Mouse (Mus musculus): ENCODE data around the gene Trmt44. TPM values are rescaled to one million over a fixed set of nuclear protein-coding genes. Genes with fewer than 3 reads are reported as not detected.
"Not testable (repeated sequence)": the region's sequence is repeated elsewhere in the genome, so short reads cannot be mapped to it uniquely, and the experiment has no call there.

The Trmt44 gene
- polyA plus RNA-seq, 1 experiment: 7.3 TPM

DNA sequence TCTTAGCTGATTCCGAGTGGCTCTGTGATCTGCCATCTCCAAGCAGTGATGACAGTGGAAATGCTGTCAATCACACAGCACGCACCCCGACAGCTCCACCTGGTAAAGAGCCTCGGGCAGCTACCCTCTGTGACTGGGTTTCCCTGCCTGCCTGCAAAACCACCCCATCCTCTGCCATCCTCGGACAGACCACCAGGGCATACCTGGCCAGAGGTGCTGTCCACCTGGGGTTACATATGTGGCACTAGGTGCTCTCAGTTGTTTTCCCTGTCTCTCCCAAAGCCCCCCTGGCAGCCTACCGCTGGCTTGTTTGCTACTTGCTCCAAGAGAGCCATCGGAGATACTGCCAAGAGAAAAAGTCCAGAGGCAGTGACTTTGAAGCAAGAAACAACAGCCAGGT, 31.9 kb upstream of the Trmt44 start:
- no peak for TF ChIP-seq CTCF (IDR thresholded peaks at IDR 0.05; ENCODE audit: borderline replicate concordance, extremely low read depth, insufficient read depth, insufficient read length)
- no peak for TF ChIP-seq POLR2A (IDR thresholded peaks at IDR 0.05; ENCODE audit: borderline replicate concordance, extremely low read depth, insufficient read depth, insufficient read length, poor library complexity, severe bottlenecking)
- no peak for DNase-seq (ENCODE audit: low read depth)

DNA sequence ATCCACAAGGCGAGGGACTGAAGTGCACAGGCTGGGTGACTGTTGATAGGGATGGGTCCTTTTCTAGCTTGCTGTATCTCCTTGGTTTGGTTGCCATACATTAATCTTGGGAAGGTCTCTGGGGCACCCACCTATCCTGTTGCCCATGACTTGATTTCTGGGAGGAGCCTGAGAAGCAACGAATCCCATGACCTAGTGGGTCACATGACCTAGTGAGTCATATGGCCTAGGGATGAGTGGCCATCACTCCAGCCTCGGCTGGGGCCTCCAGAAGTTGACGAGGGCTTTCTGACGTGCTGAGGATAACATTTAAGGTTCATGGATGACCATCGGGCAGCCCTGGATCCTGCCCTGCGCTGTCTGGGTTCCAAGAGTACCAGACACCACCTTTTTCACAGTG, 30.5 kb upstream of the Trmt44 start:
- TF ChIP-seq CTCF (IDR thresholded peaks at IDR 0.05; ENCODE audit: borderline replicate concordance, extremely low read depth, insufficient read depth, insufficient read length) (no peak), POLR2A (IDR thresholded peaks at IDR 0.05; ENCODE audit: borderline replicate concordance, extremely low read depth, insufficient read depth, insufficient read length, poor library complexity, severe bottlenecking) (no peak)
- DNase-seq (ENCODE audit: low read depth): no peak

DNA sequence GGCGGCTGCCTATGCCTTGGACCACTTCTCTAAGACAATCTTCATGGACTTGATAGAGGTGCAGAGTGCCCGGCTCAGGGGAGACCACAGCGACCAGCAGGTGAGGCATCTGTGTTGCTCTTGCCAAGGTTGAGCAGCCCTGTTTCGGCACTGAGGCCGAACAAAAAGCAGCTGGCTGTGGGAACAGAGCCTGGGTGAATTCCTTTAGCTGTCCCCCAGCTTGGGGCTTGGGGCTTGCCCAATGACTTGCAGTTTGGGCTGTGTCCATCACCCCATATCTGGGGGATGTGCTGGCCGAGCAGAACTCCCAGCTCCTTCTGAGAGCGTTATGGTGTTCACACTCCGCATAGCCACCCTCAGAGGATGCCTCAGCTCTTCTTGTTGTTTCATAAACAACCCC, 26.7 kb upstream of the Trmt44 start:
- no peak for DNase-seq (ENCODE audit: low read depth)
- TF ChIP-seq POLR2A (IDR thresholded peaks at IDR 0.05; ENCODE audit: borderline replicate concordance, extremely low read depth, insufficient read depth, insufficient read length, poor library complexity, severe bottlenecking) (no peak), CTCF (IDR thresholded peaks at IDR 0.05; ENCODE audit: borderline replicate concordance, extremely low read depth, insufficient read depth, insufficient read length) (no peak)

DNA sequence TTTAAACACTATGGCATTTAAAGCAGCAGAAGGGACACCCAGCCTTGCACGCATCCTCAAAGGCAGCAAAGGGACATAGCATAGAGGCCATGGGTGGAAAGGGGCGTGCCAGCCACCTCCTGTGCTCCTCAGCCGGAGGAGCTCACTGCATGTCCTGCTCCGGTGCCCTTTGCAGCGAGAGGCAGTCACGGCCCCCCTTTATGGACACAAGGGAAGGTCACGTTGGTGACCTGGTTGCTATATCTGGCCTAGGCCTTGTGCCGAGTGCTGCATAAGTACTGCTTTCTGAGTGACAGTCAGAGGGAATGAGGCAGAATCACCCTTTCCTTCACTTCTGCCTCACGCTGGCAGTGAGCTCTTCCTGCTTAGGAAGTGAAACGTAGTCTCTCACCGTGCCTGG, 25.4 kb upstream of the Trmt44 start:
- no peak for DNase-seq (ENCODE audit: low read depth)
- TF ChIP-seq CTCF (IDR thresholded peaks at IDR 0.05; ENCODE audit: borderline replicate concordance, extremely low read depth, insufficient read depth, insufficient read length): no peak
- no peak for TF ChIP-seq POLR2A (IDR thresholded peaks at IDR 0.05; ENCODE audit: borderline replicate concordance, extremely low read depth, insufficient read depth, insufficient read length, poor library complexity, severe bottlenecking)

DNA sequence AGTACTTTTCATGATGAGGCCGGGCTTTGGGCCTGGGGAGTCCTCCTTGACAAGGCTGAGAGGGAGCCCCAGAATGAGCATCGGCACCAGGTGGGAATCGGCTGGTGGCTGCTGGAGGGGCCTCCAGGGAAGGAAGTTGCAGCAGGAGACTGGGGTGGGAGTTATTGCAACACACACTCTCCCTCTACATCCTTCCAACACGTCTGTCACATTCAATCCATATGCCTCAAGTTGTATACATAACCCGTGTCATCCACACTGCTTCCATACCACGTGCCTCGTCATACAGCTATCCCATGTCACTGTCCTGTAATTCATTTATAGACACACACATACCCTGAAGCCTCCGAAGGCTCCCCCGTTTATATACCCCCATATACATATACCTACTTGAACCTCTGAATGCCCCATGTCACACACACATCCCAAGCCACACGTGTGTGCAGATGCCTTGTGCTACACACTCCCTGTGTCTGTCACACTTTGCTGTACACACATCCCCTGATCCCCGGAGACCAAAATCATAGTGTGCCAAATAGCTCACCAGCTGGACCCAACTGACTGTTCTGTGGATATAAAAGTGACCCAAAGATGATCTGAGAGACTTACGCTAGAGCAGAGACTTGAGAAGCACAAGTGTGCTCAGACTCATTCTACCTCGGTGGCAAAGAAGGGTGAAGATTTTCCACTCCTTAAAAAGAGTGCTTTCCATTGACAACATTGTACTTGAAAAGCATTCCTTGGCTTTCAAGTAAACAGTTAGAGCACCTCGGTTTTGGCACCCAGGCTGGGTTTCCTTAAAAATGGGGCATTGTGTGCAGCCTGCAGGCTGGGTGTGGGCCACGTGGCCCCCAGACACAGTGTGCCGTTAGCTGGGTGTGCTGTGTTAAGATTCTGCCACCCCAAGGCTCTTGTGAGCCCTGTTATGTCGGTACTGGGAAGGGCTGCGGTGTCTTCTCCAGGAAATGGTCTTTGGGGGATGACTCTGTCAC, 21.6 kb upstream of the Trmt44 start:
- no peak for DNase-seq (ENCODE audit: low read depth)
- TF ChIP-seq CTCF (IDR thresholded peaks at IDR 0.05; ENCODE audit: borderline replicate concordance, extremely low read depth, insufficient read depth, insufficient read length) (no peak), POLR2A (IDR thresholded peaks at IDR 0.05; ENCODE audit: borderline replicate concordance, extremely low read depth, insufficient read depth, insufficient read length, poor library complexity, severe bottlenecking) (no peak)

DNA sequence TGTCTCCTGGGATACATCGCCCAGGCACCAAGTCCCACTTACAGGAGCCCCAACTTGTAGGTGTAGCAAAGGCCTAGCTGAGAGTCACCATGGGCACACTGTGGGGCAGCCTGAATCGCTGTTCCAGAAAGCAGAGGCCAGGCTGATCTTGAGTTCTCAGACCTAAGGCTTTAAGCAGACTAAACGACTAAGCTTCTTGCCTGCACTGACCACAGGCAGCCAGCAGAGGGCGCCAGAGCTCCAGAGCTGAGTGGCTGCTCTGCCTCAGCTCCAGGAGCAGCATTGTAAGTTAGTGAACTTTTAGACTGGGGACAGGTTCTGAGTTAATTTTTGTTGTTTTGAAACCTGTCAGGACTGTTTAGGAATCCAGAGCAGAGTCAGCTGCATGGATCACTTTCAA, 20.8 kb upstream of the Trmt44 start:
- DNase-seq (ENCODE audit: low read depth): peak; percentile 88
- TF ChIP-seq POLR2A (IDR thresholded peaks at IDR 0.05; ENCODE audit: borderline replicate concordance, extremely low read depth, insufficient read depth, insufficient read length, poor library complexity, severe bottlenecking) (no peak), CTCF (IDR thresholded peaks at IDR 0.05; ENCODE audit: borderline replicate concordance, extremely low read depth, insufficient read depth, insufficient read length) (peak; percentile 100)

DNA sequence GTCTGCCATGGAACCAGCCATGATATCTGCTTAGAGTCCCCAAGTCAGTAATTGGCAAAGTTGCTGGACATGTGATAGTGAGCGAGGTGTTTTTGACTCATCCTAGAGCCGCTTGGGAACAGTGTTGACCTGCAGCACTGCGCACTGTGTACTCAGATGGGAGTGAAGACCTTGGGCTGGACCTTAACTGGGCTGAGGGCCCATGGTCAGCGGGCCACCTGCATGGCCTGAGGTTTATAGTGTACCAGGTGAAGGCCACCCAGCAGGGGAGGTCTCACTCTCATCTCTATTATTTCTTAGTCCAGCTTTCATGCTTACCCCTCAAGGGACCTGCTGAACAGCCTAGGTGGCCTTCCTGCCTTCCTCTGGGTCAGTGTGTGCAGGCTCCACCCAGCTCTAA, 19.9 kb upstream of the Trmt44 start:
- TF ChIP-seq CTCF (IDR thresholded peaks at IDR 0.05; ENCODE audit: borderline replicate concordance, extremely low read depth, insufficient read depth, insufficient read length) (no peak), POLR2A (IDR thresholded peaks at IDR 0.05; ENCODE audit: borderline replicate concordance, extremely low read depth, insufficient read depth, insufficient read length, poor library complexity, severe bottlenecking) (no peak)
- no peak for DNase-seq (ENCODE audit: low read depth)

DNA sequence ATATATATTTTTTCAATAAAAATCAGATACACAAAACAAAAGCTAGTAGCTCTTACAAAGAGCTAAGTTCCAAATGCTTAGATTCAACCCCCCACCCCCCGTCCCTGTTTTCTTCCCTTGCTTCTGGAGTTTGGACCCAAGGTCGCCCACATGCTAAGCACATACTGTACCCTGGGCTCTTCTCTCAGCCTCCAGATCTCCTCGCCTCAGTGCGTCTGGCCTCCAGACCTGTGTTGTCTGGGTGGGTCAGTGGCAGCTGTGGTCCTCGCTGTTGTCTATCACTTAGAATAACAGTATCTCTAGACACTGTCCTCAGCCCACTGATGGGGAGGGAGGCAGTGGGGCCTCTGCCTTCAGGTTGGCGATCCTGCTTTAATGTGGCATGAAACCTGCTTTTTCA, 18.4 kb upstream of the Trmt44 start:
- DNase-seq (ENCODE audit: low read depth): no peak
- TF ChIP-seq CTCF (IDR thresholded peaks at IDR 0.05; ENCODE audit: borderline replicate concordance, extremely low read depth, insufficient read depth, insufficient read length) (no peak), POLR2A (IDR thresholded peaks at IDR 0.05; ENCODE audit: borderline replicate concordance, extremely low read depth, insufficient read depth, insufficient read length, poor library complexity, severe bottlenecking) (no peak)

DNA sequence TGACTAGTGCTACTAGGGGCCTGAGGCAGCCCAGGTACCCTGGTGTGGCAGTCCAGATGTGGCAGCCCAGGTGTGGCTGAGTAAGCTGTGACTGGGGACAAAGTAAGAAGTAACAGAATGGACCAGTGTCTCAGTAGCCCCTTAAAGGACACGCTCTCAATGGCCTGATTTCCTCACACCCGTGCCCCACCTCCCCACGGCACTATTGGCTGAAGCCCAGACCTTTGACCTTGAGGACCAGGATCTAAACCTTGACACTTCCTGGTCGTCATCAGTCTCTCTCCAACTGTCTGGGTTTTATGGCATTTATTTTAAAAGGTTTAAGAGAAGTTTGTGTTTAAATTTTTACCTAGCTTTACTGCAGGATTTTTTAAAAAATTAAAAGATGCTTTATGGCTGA, 18.0 kb upstream of the Trmt44 start:
- no peak for TF ChIP-seq CTCF (IDR thresholded peaks at IDR 0.05; ENCODE audit: borderline replicate concordance, extremely low read depth, insufficient read depth, insufficient read length)
- TF ChIP-seq POLR2A (IDR thresholded peaks at IDR 0.05; ENCODE audit: borderline replicate concordance, extremely low read depth, insufficient read depth, insufficient read length, poor library complexity, severe bottlenecking): no peak
- no peak for DNase-seq (ENCODE audit: low read depth)

DNA sequence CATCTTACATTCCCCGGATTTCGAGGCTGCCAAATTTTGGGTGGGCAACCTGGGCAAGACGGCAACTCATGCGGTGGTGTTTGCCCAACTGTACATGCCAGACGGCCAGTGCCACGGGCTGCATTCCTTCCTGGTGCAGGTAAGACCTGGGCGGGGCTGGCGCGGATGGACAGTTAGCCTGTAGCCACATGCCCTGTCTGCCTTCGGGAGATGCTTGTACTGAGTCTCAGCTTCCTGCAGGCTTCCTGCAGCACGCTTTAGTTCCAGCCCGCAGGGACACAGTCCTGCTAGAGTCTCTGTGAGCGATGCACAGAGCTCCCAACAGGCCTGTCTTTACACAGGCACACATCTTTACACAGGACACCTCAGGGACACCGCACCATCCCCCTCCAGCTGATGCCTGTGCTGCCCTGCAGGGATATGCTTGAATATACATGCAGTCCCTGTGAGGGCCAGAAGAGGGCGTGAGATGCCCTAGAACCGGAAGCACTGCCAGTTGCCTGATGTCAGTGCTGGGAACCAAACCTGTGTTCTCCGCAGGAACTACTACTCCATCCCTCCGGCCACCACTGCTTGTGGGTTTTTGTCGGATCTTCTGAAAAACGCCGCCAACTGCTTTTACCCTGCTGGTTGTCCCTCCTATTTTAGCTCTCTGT, 17.3 kb upstream of the Trmt44 start:
- TF ChIP-seq POLR2A (IDR thresholded peaks at IDR 0.05; ENCODE audit: borderline replicate concordance, extremely low read depth, insufficient read depth, insufficient read length, poor library complexity, severe bottlenecking): no peak
- peak; percentile 36; the same call in 1 of the 2 replicates for TF ChIP-seq CTCF (IDR thresholded peaks at IDR 0.05; ENCODE audit: borderline replicate concordance, extremely low read depth, insufficient read depth, insufficient read length)
- DNase-seq (ENCODE audit: low read depth): no peak

DNA sequence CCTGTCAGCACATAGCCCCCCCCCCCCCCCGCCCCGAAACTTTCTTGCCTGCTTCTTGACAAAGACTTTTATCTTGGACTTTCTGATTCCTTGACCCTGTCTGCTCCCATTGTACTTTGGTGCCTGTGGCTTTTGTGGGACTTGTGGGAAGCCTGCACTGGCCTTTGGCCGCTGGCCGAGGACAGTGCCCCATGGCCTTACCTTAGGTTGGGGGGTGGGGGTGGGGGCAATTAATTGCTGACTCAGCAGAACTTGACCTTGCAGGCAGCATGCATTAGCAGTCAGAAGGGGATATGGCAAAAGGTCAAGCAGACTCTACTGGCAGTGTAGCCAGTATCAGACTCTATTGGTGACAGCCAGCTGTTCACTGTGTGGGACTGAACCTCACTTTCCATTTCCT, 16.6 kb upstream of the Trmt44 start:
- DNase-seq (ENCODE audit: low read depth): no peak
- TF ChIP-seq CTCF (IDR thresholded peaks at IDR 0.05; ENCODE audit: borderline replicate concordance, extremely low read depth, insufficient read depth, insufficient read length) (no peak), POLR2A (IDR thresholded peaks at IDR 0.05; ENCODE audit: borderline replicate concordance, extremely low read depth, insufficient read depth, insufficient read length, poor library complexity, severe bottlenecking) (no peak)

DNA sequence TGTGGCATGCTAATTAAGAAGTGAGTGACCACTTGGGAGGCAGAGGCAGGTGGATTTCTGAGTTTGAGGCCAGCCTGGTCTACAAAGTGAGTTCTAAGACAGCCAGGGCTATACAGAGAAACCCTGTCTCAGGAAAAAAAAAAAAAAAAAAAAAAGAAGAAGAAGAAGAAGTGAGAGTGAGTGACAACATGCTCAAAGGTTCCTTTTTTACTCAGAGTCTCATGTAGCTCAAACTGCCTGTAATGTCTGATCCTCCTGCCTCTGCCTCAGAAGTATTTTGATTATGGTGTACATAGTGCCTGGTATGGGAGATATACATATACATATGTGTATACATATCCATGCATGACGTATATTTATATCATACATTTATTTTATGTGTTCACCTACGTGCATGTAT, 9.4 kb upstream of the Trmt44 start:
- DNase-seq (ENCODE audit: low read depth): not testable (repeated sequence)

Measured in brain, embryonic 14.5 days (tissue).